ENCODE assay signal across 24 mouse cellular contexts in genomic region chr3:54832491-54832890, GRCm38 (mm10).
"Had no signal": no experiment of that assay in that cellular context is flagged by ENCODE, and none has a peak within 500 bp of the region (broad histone marks: within the 10 kb centered on the region; RNA-seq: fewer than 3 reads in every experiment).

No protein-coding gene starts in this region.

- H3K4me1 ChIP-seq: limb, embryonic 10.5 days; limb, embryonic 12.5 days; limb, embryonic 13.5 days; limb, embryonic 15.5 days; liver, embryonic 12.5 days; liver, embryonic 13.5 days; liver, embryonic 15.5 days; lung, embryonic 15.5 days; megakaryocyte, embryonic 14.5 days; midbrain, embryonic 10.5 days; midbrain, embryonic 12.5 days; midbrain, embryonic 13.5 days; midbrain, embryonic 15.5 days had no signal

- DNase-seq: left cerebral cortex, postnatal 4 days; liver; liver, embryonic 13.5 days; liver, postnatal 0 days; lung, adult 18-20 months; lung, embryonic 14.5 days; lung, postnatal 10 days; lung, postnatal 14 days; lung, postnatal 36 days; lung, postnatal 4 days; midbrain, embryonic 14.5 days had no signal

- H3K4me3 ChIP-seq: limb, embryonic 10.5 days; limb, embryonic 12.5 days; limb, embryonic 13.5 days; limb, embryonic 15.5 days; liver, embryonic 12.5 days; liver, embryonic 13.5 days; liver, embryonic 15.5 days; lung, embryonic 15.5 days; megakaryocyte, embryonic 14.5 days; midbrain, embryonic 10.5 days; midbrain, embryonic 12.5 days; midbrain, embryonic 13.5 days; midbrain, embryonic 15.5 days; myocyte had no signal
